Mouse (Mus musculus): Measurements from ENCODE around the gene Atp10a. TPM values are rescaled to one million over a fixed set of nuclear protein-coding genes. Genes with fewer than 3 reads are reported as not detected.

The Atp10a gene
- polyA plus RNA-seq (2012; ENCODE audit: low replicate concordance) = 7.5 and 41.1 TPM in 2 replicates

GRCm38 (mm10) chr7:58655866-58656265 is at the start of gene Atp10a:
Atp10a (plus strand) TSS chr7:58656166.

